Mouse (Mus musculus) lung, embryonic 16.5 days (tissue): ENCODE measurements around the gene Tpcn2. TPM values are rescaled to one million over a fixed set of nuclear protein-coding genes. Genes with fewer than 3 reads are reported as not detected.
A peak's percentile ranks its signal among the peaks of the same experiment; 100 is the strongest.

Experiments used
- ATAC-seq: fragments of 200-750 bp; cut with Nextera tagmentation; 2 replicates; pipeline ENCODE4 v1.8.0; 2017; ENCODE audit warnings: low read depth, mild to moderate bottlenecking, moderate library complexity
- H3K27ac ChIP-seq: fragments of 300-500 bp; sonication (generic); 2 replicates; pipeline ENCODE4 v1.5.1; 2014; ENCODE audit warnings: mild to moderate bottlenecking, control low read depth, low read length
- H3K27me3 ChIP-seq: fragments of 300-500 bp; sonication (generic); 2 replicates; pipeline ENCODE4 v1.6.1; 2014; ENCODE audit warnings: low read depth, low read length, mixed read lengths; ENCODE audit not compliant: control insufficient read depth, insufficient read depth
- H3K36me3 ChIP-seq: fragments of 300-500 bp; sonication (generic); 2 replicates; pipeline ENCODE4 v1.6.1; 2014; ENCODE audit warnings: low read length; ENCODE audit not compliant: control insufficient read depth, insufficient read depth
- H3K4me1 ChIP-seq: fragments of 300-500 bp; sonication (generic); replicated peaks from 2 replicates; pipeline ENCODE4 v1.6.1; 2014; ENCODE audit warnings: low read length, mixed read lengths; ENCODE audit not compliant: control insufficient read depth, insufficient read depth
- H3K4me2 ChIP-seq: fragments of 300-500 bp; sonication (generic); 2 replicates; pipeline ENCODE4 v1.6.1; 2014; ENCODE audit warnings: low read depth, low read length, control low read depth
- H3K4me3 ChIP-seq: fragments of 300-500 bp; sonication (generic); 2 replicates; pipeline ENCODE4 v1.5.1; 2014; ENCODE audit warnings: mild to moderate bottlenecking, low read length, control low read depth
- H3K9ac ChIP-seq: fragments of 300-500 bp; sonication (generic); 2 replicates; pipeline ENCODE4 v1.6.1; 2014; ENCODE audit warnings: low read length, control low read depth
- H3K9me3 ChIP-seq: fragments of 300-500 bp; sonication (generic); 2 replicates; pipeline ENCODE4 v1.6.1; 2016; ENCODE audit warnings: low read length; ENCODE audit not compliant: control insufficient read depth
- WGBS: fragments of 180-500 bp; shearing (Covaris S2); extraction: QIAGEN DNeasy Blood & Tissue Kit; methylation state at CpG from one replicate; pipeline ENCODE4 v1.1.7; 2014; 5-methylcytosine and 5-hydroxymethylcytosine counted together
- polyA plus RNA-seq: library from polyadenylated mRNA; unstranded; fragments of >200 nt; fragmentation: Nextera tagmentation; extraction: Ambion mirVana; gene quantifications from 2 replicates; pipeline ENCODE4 v1.2.1, GENCODE M21; 2015

The Tpcn2 gene
- polyA plus RNA-seq, 1 experiment from 2014 or later, result 12.3 TPM

GRCm38 (mm10) chr7:145301008-145301340 is 17.2 kb upstream of the Tpcn2 start:
- Histone ChIP-seq H3K4me1 (peaks cover 13% of the 10 kb centered on the region), H3K36me3 (no peaks in the 10 kb centered on the region), H3K9me3 (no peaks in the 10 kb centered on the region), H3K27ac (no peak overlapping the region), H3K9ac (0 out of 2 replicates have a peak overlapping the region, but pooled peaks have one; percentile 10), H3K4me3 (no peak overlapping the region), H3K4me2 (no peak overlapping the region), H3K27me3 (no peaks in the 10 kb centered on the region)
- ATAC-seq, result no peak

GRCm38 (mm10) chr7:145300321-145301007 is 16.7 kb upstream of the Tpcn2 start, which contains the start of gene Mrgprf:
Mrgprf (plus strand) TSS chr7:145300828.
- Histone ChIP-seq H3K9me3 (no peaks in the 10 kb centered on the region), H3K27me3 (no peaks in the 10 kb centered on the region), H3K4me1 (peaks cover 13% of the 10 kb centered on the region), H3K4me3 (no peak within 1 kb of the TSS), H3K27ac (peak within 1 kb of the TSS; percentile 34; the same call in 1 of the 2 replicates), H3K4me2 (no peak within 1 kb of the TSS), H3K9ac (0 out of 2 replicates have a peak within 1 kb of the TSS, but pooled peaks have one; percentile 10), H3K36me3 (no peaks in the 10 kb centered on the region)
- 32% methylated on average over 12 of the region's 13 CpGs for WGBS
- no peak for ATAC-seq

GRCm38 (mm10) chr7:145299562-145300320 is 15.9 kb upstream of the Tpcn2 start:
- H3K4me2 ChIP-seq, result no peak overlapping the region
- H3K4me3 ChIP-seq, result no peak overlapping the region
- H3K9ac ChIP-seq, result no peak overlapping the region
- H3K27ac ChIP-seq, result peak overlapping the region; percentile 34; the same call in 1 of the 2 replicates
- WGBS, result 52% methylated on average over 7 of the region's 7 CpGs
- H3K36me3 ChIP-seq, result no peaks in the 10 kb centered on the region
- no peak for ATAC-seq
- H3K9me3 ChIP-seq, result no peaks in the 10 kb centered on the region
- no peaks in the 10 kb centered on the region for H3K27me3 ChIP-seq
- peaks cover 13% of the 10 kb centered on the region for H3K4me1 ChIP-seq

GRCm38 (mm10) chr7:145298666-145299490 is 15.1 kb upstream of the Tpcn2 start:
- Histone ChIP-seq H3K27ac (no peak overlapping the region), H3K4me2 (no peak overlapping the region), H3K9me3 (no peaks in the 10 kb centered on the region), H3K4me1 (peaks cover 13% of the 10 kb centered on the region), H3K4me3 (no peak overlapping the region), H3K9ac (no peak overlapping the region), H3K27me3 (no peaks in the 10 kb centered on the region), H3K36me3 (no peaks in the 10 kb centered on the region)
- ATAC-seq, result no peak
- WGBS, result 51% methylated on average over 3 of the region's 3 CpGs

GRCm38 (mm10) chr7:145293859-145294258 is 10.0 kb upstream of the Tpcn2 start:
- no peak for ATAC-seq

GRCm38 (mm10) chr7:145292726-145293125 is 8.9 kb upstream of the Tpcn2 start:
- Histone ChIP-seq H3K9me3 (no peaks in the 10 kb centered on the region), H3K27me3 (no peaks in the 10 kb centered on the region), H3K4me3 (no peak overlapping the region), H3K36me3 (no peaks in the 10 kb centered on the region), H3K27ac (no peak overlapping the region), H3K9ac (no peak overlapping the region), H3K4me1 (no peaks in the 10 kb centered on the region), H3K4me2 (no peak overlapping the region)
- WGBS, result 57% methylated on average over 2 of the region's 2 CpGs
- ATAC-seq, result no peak

More at GRCm38 (mm10) chr7:145293859-145294258, 10.0 kb upstream of the Tpcn2 start:
- Histone ChIP-seq H3K36me3 (no peaks in the 10 kb centered on the region), H3K9me3 (no peaks in the 10 kb centered on the region), H3K4me3 (no peak overlapping the region), H3K27me3 (no peaks in the 10 kb centered on the region), H3K4me1 (no peaks in the 10 kb centered on the region), H3K4me2 (no peak overlapping the region), H3K9ac (no peak overlapping the region), H3K27ac (no peak overlapping the region)
- WGBS, result 35% methylated on average over 6 of the region's 6 CpGs

GRCm38 (mm10) chr7:145291847-145292246 is 8.0 kb upstream of the Tpcn2 start:
- Histone ChIP-seq H3K9me3 (no peaks in the 10 kb centered on the region), H3K4me2 (no peak overlapping the region), H3K9ac (no peak overlapping the region), H3K36me3 (no peaks in the 10 kb centered on the region), H3K27me3 (no peaks in the 10 kb centered on the region), H3K4me1 (no peaks in the 10 kb centered on the region), H3K4me3 (no peak overlapping the region), H3K27ac (no peak overlapping the region)
- 78% methylated on average over 2 of the region's 2 CpGs for WGBS
- ATAC-seq, result no peak

- Histone ChIP-seq H3K27ac (no peak overlapping the region), H3K36me3 (no peaks in the 10 kb centered on the region), H3K9ac (no peak overlapping the region), H3K27me3 (no peaks in the 10 kb centered on the region), H3K4me2 (no peak overlapping the region), H3K4me1 (no peaks in the 10 kb centered on the region), H3K4me3 (no peak overlapping the region), H3K9me3 (no peaks in the 10 kb centered on the region)
- peak; percentile 51 for ATAC-seq
- WGBS, result 24% methylated on average over 5 of the region's 5 CpGs
Observed at GRCm38 (mm10) chr7:145289302-145289701, 5.5 kb upstream of the Tpcn2 start.

- no peaks in the 10 kb centered on the region for H3K27me3 ChIP-seq
- ATAC-seq, result no peak
- no peak overlapping the region for H3K4me3 ChIP-seq
- H3K9me3 ChIP-seq, result no peaks in the 10 kb centered on the region
- no peak overlapping the region for H3K4me2 ChIP-seq
- WGBS, result 58% methylated on average over 6 of the region's 6 CpGs
- no peak overlapping the region for H3K27ac ChIP-seq
- H3K9ac ChIP-seq, result no peak overlapping the region
- H3K4me1 ChIP-seq, result peaks cover 8% of the 10 kb centered on the region
- H3K36me3 ChIP-seq, result no peaks in the 10 kb centered on the region
Observed at GRCm38 (mm10) chr7:145287410-145287809, 3.6 kb upstream of the Tpcn2 start.
